Mouse (Mus musculus) limb, embryonic 14.5 days (tissue): ENCODE measurements at regions not wholly inside any gene's neighbourhood (a gene's known extent, or its start where the extent isn't known, plus 50 kb on each side); places are given as distances from the start of the nearest gene placed in this dataset.

ENCODE experiments used
- ATAC-seq: fragments of 200-750 bp; cut with Nextera tagmentation; 2 replicates; pipeline ENCODE4 v1.8.0; 2017; ENCODE audit warnings: low read depth, moderate number of reproducible peaks, moderate TSS enrichment; ENCODE audit not compliant: low FRiP score
- DNase-seq: peaks from one replicate; pipeline ENCODE4 v3.0.0-alpha.2; 2015; ENCODE audit warnings: low spot score
- H3K27ac ChIP-seq: fragments of 300-500 bp; sonication (generic); replicated peaks from 2 replicates; pipeline ENCODE4 v1.5.1; 2014; ENCODE audit warnings: low read depth, mild to moderate bottlenecking, low read length, moderate library complexity, mixed read lengths
- H3K27me3 ChIP-seq: fragments of 300-500 bp; sonication (generic); 2 replicates; pipeline ENCODE4 v1.6.1; 2014; ENCODE audit warnings: low read length, mixed read lengths; ENCODE audit not compliant: control insufficient read depth, insufficient read depth
- H3K36me3 ChIP-seq: fragments of 300-500 bp; sonication (generic); 2 replicates; pipeline ENCODE4 v1.6.1; 2014; ENCODE audit warnings: mild to moderate bottlenecking, low read length, moderate library complexity, mixed read lengths; ENCODE audit not compliant: control insufficient read depth, insufficient read depth
- H3K4me1 ChIP-seq: fragments of 300-500 bp; sonication (generic); 2 replicates; pipeline ENCODE4 v1.6.1; 2014; ENCODE audit warnings: antibody characterized with exemption, low read length, mixed read lengths; ENCODE audit not compliant: control insufficient read depth, insufficient read depth
- H3K4me2 ChIP-seq: fragments of 300-500 bp; sonication (generic); replicated peaks from 2 replicates; pipeline ENCODE4 v1.6.1; 2014; ENCODE audit warnings: low read depth, mild to moderate bottlenecking, low read length, moderate library complexity; ENCODE audit not compliant: severe bottlenecking
- H3K4me3 ChIP-seq: fragments of 300-500 bp; sonication (generic); replicated peaks from 2 replicates; pipeline ENCODE4 v1.5.1; 2014; ENCODE audit warnings: low read length
- H3K9ac ChIP-seq: fragments of 300-500 bp; sonication (generic); 2 replicates; pipeline ENCODE4 v1.6.1; 2014; ENCODE audit warnings: mild to moderate bottlenecking, low read depth, low read length, moderate library complexity; ENCODE audit not compliant: severe bottlenecking
- H3K9me3 ChIP-seq: fragments of 300-500 bp; sonication (generic); 2 replicates; pipeline ENCODE4 v1.6.1; 2016; ENCODE audit warnings: low read length; ENCODE audit not compliant: control insufficient read depth
- POLR2A ChIP-seq: fragments of 200-500 bp; IDR thresholded peaks from 2 replicates; pipeline ENCODE4 v1.8.0; 2012; ENCODE audit warnings: inconsistent platforms, mild to moderate bottlenecking, moderate library complexity, borderline replicate concordance; ENCODE audit not compliant: insufficient read depth, insufficient read length; ENCODE audit errors: extremely low read depth
- WGBS: fragments of 180-500 bp; shearing (Covaris S2); extraction: QIAGEN DNeasy Blood & Tissue Kit; methylation state at CpG from one replicate; pipeline ENCODE4 v1.1.7; 2014; 5-methylcytosine and 5-hydroxymethylcytosine counted together

GRCm38 (mm10) chr4:148738601-148739530, 65.4 kb upstream of the Casz1 start:
- H3K4me1 ChIP-seq = 0 out of 2 replicates have a peak, but pooled peaks cover 7% of the 10 kb centered on the region
- 0 out of 2 replicates have a peak, but pooled peaks cover 8% of the 10 kb centered on the region for H3K27me3 ChIP-seq

GRCm38 (mm10) chr4:148742549-148743413, 61.4 kb upstream of the Casz1 start:
- peak; percentile 56 for DNase-seq
- H3K27ac ChIP-seq = no peak overlapping the region
- no peak for TF ChIP-seq POLR2A
- H3K9ac ChIP-seq = peak overlapping the region; percentile 53
- H3K27me3 ChIP-seq = 0 out of 2 replicates have a peak, but pooled peaks cover 15% of the 10 kb centered on the region
- peak overlapping the region; percentile 45 for H3K4me3 ChIP-seq
- peak; percentile 58; the same call in 1 of the 2 replicates for ATAC-seq
- H3K36me3 ChIP-seq = no peaks in the 10 kb centered on the region
- no peaks in the 10 kb centered on the region for H3K9me3 ChIP-seq
- 0 out of 2 replicates have a peak, but pooled peaks cover 6% of the 10 kb centered on the region for H3K4me1 ChIP-seq
- 4% methylated on average over 50 of the region's 65 CpGs for WGBS
- H3K4me2 ChIP-seq = peak overlapping the region; percentile 93

More at GRCm38 (mm10) chr4:148738601-148739530, 65.4 kb upstream of the Casz1 start:
- Histone ChIP-seq H3K27ac (no peak overlapping the region), H3K9me3 (no peaks in the 10 kb centered on the region), H3K9ac (no peak overlapping the region), H3K36me3 (no peaks in the 10 kb centered on the region), H3K4me3 (no peak overlapping the region), H3K4me2 (no peak overlapping the region)
- TF ChIP-seq POLR2A = no peak
- 46% methylated on average over 13 of the region's 13 CpGs for WGBS
- ATAC-seq = no peak
- DNase-seq = no peak

DNA sequence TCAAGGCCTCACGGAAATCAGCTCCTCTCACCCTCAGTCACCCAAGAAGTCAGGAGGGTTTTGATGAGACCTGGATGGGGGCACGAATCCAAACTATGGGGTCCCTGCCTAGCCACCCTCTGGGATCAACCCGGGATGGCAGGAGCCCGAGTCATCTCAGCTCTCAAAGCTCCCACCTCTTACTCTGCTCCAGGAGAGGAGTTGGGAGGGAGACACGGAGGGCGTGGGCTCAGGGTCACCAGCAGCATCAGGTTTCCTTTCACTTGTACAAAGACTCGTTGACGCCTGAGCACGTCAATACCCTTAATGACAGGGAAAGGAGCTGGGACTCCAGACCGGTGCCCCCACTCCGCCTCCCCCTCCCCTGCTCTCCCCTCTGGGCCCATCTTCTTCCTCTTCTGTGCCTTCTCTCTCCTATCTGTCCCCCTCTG, 60.8 kb upstream of the Casz1 start:
- H3K27ac ChIP-seq = no peak overlapping the region
- no peak overlapping the region; the same call in 1 of the 2 replicates for H3K4me2 ChIP-seq
- H3K4me1 ChIP-seq = 0 out of 2 replicates have a peak, but pooled peaks cover 6% of the 10 kb centered on the region
- no peaks in the 10 kb centered on the region for H3K36me3 ChIP-seq
- no peak for DNase-seq
- no peak for ATAC-seq
- no peak overlapping the region for H3K9ac ChIP-seq
- TF ChIP-seq POLR2A = no peak
- 17% methylated on average over 9 of the region's 11 CpGs for WGBS
- H3K4me3 ChIP-seq = no peak overlapping the region
- no peaks in the 10 kb centered on the region for H3K9me3 ChIP-seq
- H3K27me3 ChIP-seq = 0 out of 2 replicates have a peak, but pooled peaks cover 15% of the 10 kb centered on the region

DNA sequence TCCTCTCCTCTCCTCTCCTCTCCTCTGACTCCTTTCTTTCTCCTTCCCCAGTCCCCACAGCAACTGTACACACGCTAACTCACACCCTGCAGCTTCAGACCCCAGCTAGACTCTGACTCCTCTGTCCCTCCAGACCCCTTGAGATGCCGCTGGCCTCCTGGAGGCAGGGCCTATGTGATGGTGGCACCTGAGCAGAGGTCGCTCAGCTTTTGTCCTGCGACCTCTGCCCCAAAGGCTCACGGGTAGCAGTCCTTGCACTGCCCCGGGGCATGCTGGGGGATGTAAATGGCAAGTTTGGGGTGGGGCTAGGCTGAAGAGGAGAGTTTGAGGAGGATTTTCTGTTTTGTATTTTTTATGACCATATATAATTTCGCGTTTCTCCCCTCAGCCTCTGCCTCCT, 60.2 kb upstream of the Casz1 start:
- Histone ChIP-seq H3K4me2 (no peak overlapping the region), H3K27me3 (0 out of 2 replicates have a peak, but pooled peaks cover 15% of the 10 kb centered on the region), H3K4me1 (0 out of 2 replicates have a peak, but pooled peaks cover 6% of the 10 kb centered on the region), H3K4me3 (no peak overlapping the region), H3K36me3 (no peaks in the 10 kb centered on the region), H3K9me3 (no peaks in the 10 kb centered on the region), H3K9ac (no peak overlapping the region), H3K27ac (no peak overlapping the region)
- no peak for DNase-seq
- 45% methylated on average over 8 of the region's 8 CpGs for WGBS
- no peak for TF ChIP-seq POLR2A
- no peak for ATAC-seq
